Comparison of ENCODE assay signal across 27 mouse cellular contexts in the genomic region with DNA sequence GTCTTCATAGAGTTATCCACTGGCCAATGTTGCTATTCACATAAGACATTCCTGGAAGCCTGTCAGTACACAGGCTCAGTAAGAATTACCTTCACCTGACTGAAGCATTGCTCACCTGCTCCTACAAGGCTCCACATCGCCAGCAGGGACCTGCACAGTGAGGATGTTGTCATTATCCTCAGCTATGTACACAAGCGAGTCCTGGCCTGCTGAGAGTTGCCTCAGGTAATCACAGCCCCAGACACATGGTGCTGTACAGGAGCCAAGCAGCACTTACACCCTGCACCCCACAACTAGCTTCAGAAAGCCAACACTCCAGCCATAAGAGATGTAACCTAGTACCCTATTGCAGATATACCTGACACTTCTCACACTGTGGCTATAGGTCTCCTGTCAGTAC. TPM values are rescaled to one million over a fixed set of nuclear protein-coding genes. Genes with fewer than 3 reads are reported as not detected.
DNase-seq lines count a peak whose midpoint lies in the region; ATAC-seq and TF ChIP-seq lines count a peak whose summit lies in the region.
"Had no signal": no experiment of that assay in that cellular context is flagged by ENCODE, and none has a peak within 500 bp of the region (broad histone marks: within the 10 kb centered on the region; RNA-seq: fewer than 3 reads in every experiment).

No protein-coding gene starts in this region.

- peak; percentile 24 for DNase-seq in limb, embryonic 11.5 days (ENCODE audit: low spot score)
- no peak for DNase-seq in limb, embryonic 10.5 days (ENCODE audit: low spot score)
- peak; percentile 31 for DNase-seq in limb, embryonic 14.5 days (ENCODE audit: low spot score)
- peak; percentile 23 for DNase-seq in urinary bladder, postnatal 25 days (ENCODE audit: low spot score)
- no peak for DNase-seq in cerebellum, postnatal 14 days
- no peak for DNase-seq in ovary, postnatal 36 days (ENCODE audit: low spot score)
- DNase-seq: adrenal gland, postnatal 10 days; cerebellum, adult 8-10 months; cerebellum, postnatal 36 days; gastrocnemius, postnatal 10 days; heart, postnatal 4 days; kidney, adult 9 months; kidney, postnatal 10 days; layer of hippocampus, adult 9-11 months; liver, postnatal 0 days; lung, postnatal 36 days; midbrain, embryonic 14.5 days; right cerebral cortex, postnatal 25 days had no signal

- H3K9ac ChIP-seq in limb, embryonic 11.5 days (ENCODE audit: low read length), result no peak overlapping the region
- no peak overlapping the region for H3K9ac ChIP-seq in embryonic facial prominence, embryonic 13.5 days
- H3K9ac ChIP-seq in limb, embryonic 14.5 days (ENCODE audit: low read depth, low read length, severe bottlenecking), result no peak overlapping the region
- H3K9ac ChIP-seq: hindbrain, embryonic 13.5 days; limb, embryonic 12.5 days; liver, embryonic 12.5 days; liver, postnatal 0 days; neural tube, embryonic 15.5 days had no signal

- no peaks in the 10 kb centered on the region for H3K36me3 ChIP-seq in limb, embryonic 11.5 days (ENCODE audit: control insufficient read depth, insufficient read depth, low read length)
- H3K36me3 ChIP-seq in limb, embryonic 10.5 days, result no peaks in the 10 kb centered on the region
- no peaks in the 10 kb centered on the region for H3K36me3 ChIP-seq in embryonic facial prominence, embryonic 13.5 days
- no peaks in the 10 kb centered on the region for H3K36me3 ChIP-seq in limb, embryonic 14.5 days (ENCODE audit: control insufficient read depth, insufficient read depth, low read length)
- H3K36me3 ChIP-seq: heart, embryonic 10.5 days; hindbrain, embryonic 13.5 days; limb, embryonic 12.5 days; liver, embryonic 12.5 days; neural tube, embryonic 15.5 days had no signal

- WGBS in limb, embryonic 11.5 days, result 79% methylated on average over 2 of the region's 2 CpGs
- 69% methylated on average over 2 of the region's 2 CpGs for WGBS in limb, embryonic 10.5 days
- 78% methylated on average over 2 of the region's 2 CpGs for WGBS in embryonic facial prominence, embryonic 13.5 days
- 52% methylated on average over 2 of the region's 2 CpGs for WGBS in limb, embryonic 14.5 days

- H3K4me3 ChIP-seq in limb, embryonic 11.5 days (ENCODE audit: low read depth, low read length), result no peak overlapping the region
- H3K4me3 ChIP-seq in limb, embryonic 10.5 days, result no peak overlapping the region
- no peak overlapping the region for H3K4me3 ChIP-seq in embryonic facial prominence, embryonic 13.5 days
- no peak overlapping the region for H3K4me3 ChIP-seq in limb, embryonic 14.5 days (replicated peaks; ENCODE audit: low read length)
- H3K4me3 ChIP-seq: heart, embryonic 10.5 days; hindbrain, embryonic 13.5 days; limb, embryonic 12.5 days; liver, embryonic 12.5 days; neural tube, embryonic 15.5 days had no signal

- no peaks in the 10 kb centered on the region for H3K4me1 ChIP-seq in limb, embryonic 11.5 days (ENCODE audit: control insufficient read depth, insufficient read depth, low read length)
- no peaks in the 10 kb centered on the region; the same call in 1 of the 2 replicates for H3K4me1 ChIP-seq in limb, embryonic 10.5 days
- peaks cover 28% of the 10 kb centered on the region for H3K4me1 ChIP-seq in embryonic facial prominence, embryonic 13.5 days
- peaks cover 18% of the 10 kb centered on the region; the same call in 1 of the 2 replicates for H3K4me1 ChIP-seq in limb, embryonic 14.5 days (ENCODE audit: control insufficient read depth, insufficient read depth, low read length)
- H3K4me1 ChIP-seq: heart, embryonic 10.5 days; hindbrain, embryonic 13.5 days; neural tube, embryonic 15.5 days had no signal

- H3K9me3 ChIP-seq in limb, embryonic 11.5 days (ENCODE audit: control insufficient read depth, low read length), result no peaks in the 10 kb centered on the region
- H3K9me3 ChIP-seq in limb, embryonic 10.5 days (replicated peaks), result no peaks in the 10 kb centered on the region
- H3K9me3 ChIP-seq in embryonic facial prominence, embryonic 13.5 days, result no peaks in the 10 kb centered on the region
- no peaks in the 10 kb centered on the region for H3K9me3 ChIP-seq in limb, embryonic 14.5 days (ENCODE audit: control insufficient read depth, low read length)
- H3K9me3 ChIP-seq: heart, embryonic 10.5 days; hindbrain, embryonic 13.5 days; limb, embryonic 12.5 days; liver, embryonic 12.5 days; neural tube, embryonic 15.5 days had no signal

- TF ChIP-seq POLR2A in limb, embryonic 14.5 days (IDR thresholded peaks at IDR 0.05; ENCODE audit: borderline replicate concordance, extremely low read depth, insufficient read depth, insufficient read length), result no peak

- no peaks in the 10 kb centered on the region for H3K27me3 ChIP-seq in limb, embryonic 11.5 days (ENCODE audit: control insufficient read depth, insufficient read depth, low read length)
- no peaks in the 10 kb centered on the region for H3K27me3 ChIP-seq in limb, embryonic 10.5 days (ENCODE audit: low read depth, poor library complexity, severe bottlenecking)
- no peaks in the 10 kb centered on the region for H3K27me3 ChIP-seq in embryonic facial prominence, embryonic 13.5 days
- no peaks in the 10 kb centered on the region for H3K27me3 ChIP-seq in limb, embryonic 14.5 days (ENCODE audit: control insufficient read depth, insufficient read depth, low read length)
- H3K27me3 ChIP-seq: hindbrain, embryonic 13.5 days; limb, embryonic 12.5 days; liver, embryonic 12.5 days; neural tube, embryonic 15.5 days; Patski had no signal

- no peak overlapping the region for H3K4me2 ChIP-seq in limb, embryonic 11.5 days (ENCODE audit: low read depth, severe bottlenecking)
- no peak overlapping the region for H3K4me2 ChIP-seq in embryonic facial prominence, embryonic 13.5 days
- H3K4me2 ChIP-seq in limb, embryonic 14.5 days (replicated peaks; ENCODE audit: low read depth, low read length, severe bottlenecking), result no peak overlapping the region
- H3K4me2 ChIP-seq: hindbrain, embryonic 13.5 days; limb, embryonic 12.5 days; liver, embryonic 12.5 days; neural tube, embryonic 15.5 days had no signal

- H3K27ac ChIP-seq in limb, embryonic 11.5 days (replicated peaks; ENCODE audit: low read depth, low read length), result no peak overlapping the region
- no peak overlapping the region for H3K27ac ChIP-seq in limb, embryonic 10.5 days
- no peak overlapping the region for H3K27ac ChIP-seq in embryonic facial prominence, embryonic 13.5 days
- H3K27ac ChIP-seq in limb, embryonic 14.5 days (replicated peaks; ENCODE audit: low read depth, low read length), result no peak overlapping the region
- H3K27ac ChIP-seq: heart, embryonic 10.5 days; hindbrain, embryonic 13.5 days; limb, embryonic 12.5 days; liver, embryonic 12.5 days; neural tube, embryonic 15.5 days had no signal

- ATAC-seq in limb, embryonic 11.5 days (ENCODE audit: insufficient number of reproducible peaks, low FRiP score, low TSS enrichment, low read depth), result no peak
- ATAC-seq in embryonic facial prominence, embryonic 13.5 days (ENCODE audit: insufficient number of reproducible peaks, insufficient read depth, low FRiP score, low TSS enrichment, low read depth), result peak; percentile 77
- ATAC-seq in limb, embryonic 14.5 days (ENCODE audit: low FRiP score, low read depth), result no peak
- ATAC-seq: forebrain, embryonic 14.5 days; intestine, postnatal 0 days; liver, embryonic 12.5 days; liver, postnatal 0 days; Patski had no signal

RNA-seq across cellular contexts. Expression of a gene that starts 37.1 kb away (rescaled TPM):
- 7.9 and 9.1 TPM in 2 replicates for polyA plus RNA-seq in limb, embryonic 11.5 days (2014; fragmentation: Nextera tagmentation; extraction: Ambion mirVana)
- polyA plus RNA-seq in limb, embryonic 10.5 days (2016; fragmentation: Nextera tagmentation; extraction: Ambion mirVana), result 2.5 and 5.5 TPM in 2 replicates
- 10.5 and 11.4 TPM in 2 replicates for polyA plus RNA-seq in embryonic facial prominence, embryonic 13.5 days (2015; fragmentation: Nextera tagmentation; extraction: Ambion mirVana)
- 8.1 and 8.3 TPM in 2 replicates for polyA plus RNA-seq in limb, embryonic 14.5 days (2012; rRNA removed)
- 12.6 and 12.9 TPM in 2 replicates for polyA plus RNA-seq in limb, embryonic 14.5 days (2014; fragmentation: Nextera tagmentation; extraction: Ambion mirVana)

Comparison
In these comparisons a context has a peak if more than half of its experiments do, and no peak if none do; other contexts are left out.
1. DNase-seq: peak in limb, embryonic 11.5 days (single experiment), limb, embryonic 14.5 days (single experiment) and urinary bladder, postnatal 25 days (single experiment); none in limb, embryonic 10.5 days (single experiment), cerebellum, postnatal 14 days (0 of 2) and ovary, postnatal 36 days (single experiment).